Mouse (Mus musculus) left cerebral cortex, postnatal 10 days (tissue): Measurements from ENCODE around the gene Tiam1. TPM values are rescaled to one million over a fixed set of nuclear protein-coding genes. Genes with fewer than 3 reads are reported as not detected.

Source experiments
- DNase-seq, 2 experiments: peaks; one replicate each; pipeline ENCODE4 v3.0.0; 2021 to 2022; ENCODE audit warnings: low spot score in 2 of 2, mixed read lengths in 1 of 2; ENCODE audit errors: extremely low spot score in 1 of 2
- intact Hi-C: fragments of 180-260 bp; cut with DNase I; formaldehyde crosslinking; loops from one replicate; pipeline ENCODE4 v1.15.1; 2025
- total RNA-seq, 2 experiments: library from RNA; stranded (reverse); gene quantifications; 2 replicates each; pipeline ENCODE4 v1.2.3; 2021

The Tiam1 gene
- total RNA-seq, 2 experiments from 2014 or later, result 84.7 to 95.1 TPM

- DNase-seq, result no peak
- intact Hi-C loops, result loop anchor here (5.0 kb wide), 1 partner anchor 223 kb away; no protein-coding TSS in a partner anchor
These were observed 198.8 kb downstream of the Tiam1 start for GRCm38 (mm10) chr16:89944604-89945283.

- intact Hi-C loops, result loop anchor here (5.0 kb wide), 1 partner anchor 223 kb away; no protein-coding TSS in a partner anchor
- DNase-seq, result no peak
These were observed 199.5 kb downstream of the Tiam1 start for GRCm38 (mm10) chr16:89944050-89944449.

GRCm38 (mm10) chr16:89943267-89943971 is 200.2 kb downstream of the Tiam1 start:
- peak in 1 of 2 experiments; percentile 42 for DNase-seq
- intact Hi-C loops, result loop anchor here (5.0 kb wide), 1 partner anchor 224 kb away; no protein-coding TSS in a partner anchor

GRCm38 (mm10) chr16:89940696-89941095 is 202.9 kb downstream of the Tiam1 start:
- DNase-seq, result no peak
- intact Hi-C loops, result loop anchor here (5.0 kb wide), 1 partner anchor 227 kb away; no protein-coding TSS in a partner anchor

GRCm38 (mm10) chr16:89938277-89938676 is 205.3 kb downstream of the Tiam1 start:
- no peak for DNase-seq
- intact Hi-C loops, result no loop called here

GRCm38 (mm10) chr16:89936571-89936970 is 207.0 kb downstream of the Tiam1 start:
- intact Hi-C loops, result no loop called here
- no peak for DNase-seq

GRCm38 (mm10) chr16:89935398-89935797 is 208.2 kb downstream of the Tiam1 start:
- intact Hi-C loops, result no loop called here
- no peak for DNase-seq

- intact Hi-C loops, result no loop called here
These were observed 209.0 kb downstream of the Tiam1 start for GRCm38 (mm10) chr16:89934616-89935015.

GRCm38 (mm10) chr16:89933976-89934375 is 209.6 kb downstream of the Tiam1 start:
- intact Hi-C loops, result no loop called here
- no peak for DNase-seq

More at GRCm38 (mm10) chr16:89934616-89935015, 209.0 kb downstream of the Tiam1 start:
- DNase-seq, result no peak

- DNase-seq, result no peak
- intact Hi-C loops, result no loop called here
These were observed 215.0 kb downstream of the Tiam1 start for GRCm38 (mm10) chr16:89928611-89929010.

- intact Hi-C loops, result no loop called here
- peak in 1 of 2 experiments; percentile 71 for DNase-seq
These were observed 219.2 kb downstream of the Tiam1 start for GRCm38 (mm10) chr16:89924249-89924890.

GRCm38 (mm10) chr16:89923311-89923710 is 220.3 kb downstream of the Tiam1 start:
- intact Hi-C loops, result no loop called here
- no peak for DNase-seq

- DNase-seq, result peak in 1 of 2 experiments; percentile 46
- intact Hi-C loops, result no loop called here
These were observed 221.1 kb downstream of the Tiam1 start for GRCm38 (mm10) chr16:89922458-89922857.

- DNase-seq, result peak in 1 of 2 experiments; percentile 31
- intact Hi-C loops, result no loop called here
These were observed 222.2 kb downstream of the Tiam1 start for GRCm38 (mm10) chr16:89921370-89921769.

GRCm38 (mm10) chr16:89920417-89920816 is 223.2 kb downstream of the Tiam1 start:
- intact Hi-C loops, result no loop called here
- no peak for DNase-seq

- intact Hi-C loops, result no loop called here
- no peak for DNase-seq
These were observed 226.2 kb downstream of the Tiam1 start for GRCm38 (mm10) chr16:89917404-89917803.

- intact Hi-C loops, result no loop called here
- no peak for DNase-seq
These were observed 228.6 kb downstream of the Tiam1 start for GRCm38 (mm10) chr16:89914946-89915345.

GRCm38 (mm10) chr16:89912686-89913375 is 230.7 kb downstream of the Tiam1 start:
- no peak for DNase-seq
- intact Hi-C loops, result no loop called here
